Mouse (Mus musculus): Measurements from ENCODE around the gene Dlx1.

Gene Dlx1

DNA sequence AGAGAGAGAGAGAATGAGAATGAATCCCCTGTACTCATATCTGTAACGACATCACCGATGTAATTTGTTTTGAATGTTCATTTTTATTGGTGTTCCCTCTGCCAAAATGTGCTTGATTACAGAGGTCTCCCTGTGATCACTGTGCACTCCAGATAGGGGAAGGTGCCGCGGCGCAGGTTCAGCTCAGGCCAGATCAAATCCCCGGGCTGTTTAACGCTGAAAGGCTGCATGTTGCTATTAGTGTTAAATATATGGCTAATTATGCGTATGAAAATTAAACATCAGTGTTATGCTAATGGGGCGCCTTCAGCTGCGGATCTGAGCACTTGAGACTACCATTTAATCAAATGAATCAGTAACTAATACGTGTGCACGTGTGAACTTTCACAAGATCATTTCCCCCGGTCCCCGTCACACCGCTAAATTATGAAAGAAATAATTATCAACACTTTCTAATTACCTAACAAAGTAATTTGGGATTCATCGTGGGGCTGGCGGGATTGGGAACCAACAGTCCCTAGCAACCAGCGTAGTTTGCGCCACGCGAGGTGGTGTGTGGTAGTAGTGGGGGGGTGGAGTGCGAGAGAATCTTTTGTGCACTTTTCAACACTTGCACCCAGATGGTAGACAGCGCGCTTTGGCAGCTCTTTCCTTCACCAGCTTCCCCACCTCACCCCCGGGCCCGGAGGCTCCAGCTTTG lies at the start of gene Dlx1:
TSS of gene Dlx1 (plus strand) at position 100 of the 700 bp plus-strand sequence.
- ChIA-PET CTCF (interaction anchor here in 2 of 4 experiments (1.2 to 1.5 kb wide), 3 partner anchors 14 to 310 kb away, joined by 3 to 4 read pairs (median 3); no protein-coding TSS in a partner anchor), POLR2A (interaction anchor here (0.5 to 4.1 kb wide), 15 partner anchors 11 to 345 kb away, joined by 3 to 58 read pairs (median 4); partner anchors contain the start of genes Metap1d (in 2 of the 4), Dlx2 (in 1 of the 4) and Pdk1 (in 1 of the 4))

DNA sequence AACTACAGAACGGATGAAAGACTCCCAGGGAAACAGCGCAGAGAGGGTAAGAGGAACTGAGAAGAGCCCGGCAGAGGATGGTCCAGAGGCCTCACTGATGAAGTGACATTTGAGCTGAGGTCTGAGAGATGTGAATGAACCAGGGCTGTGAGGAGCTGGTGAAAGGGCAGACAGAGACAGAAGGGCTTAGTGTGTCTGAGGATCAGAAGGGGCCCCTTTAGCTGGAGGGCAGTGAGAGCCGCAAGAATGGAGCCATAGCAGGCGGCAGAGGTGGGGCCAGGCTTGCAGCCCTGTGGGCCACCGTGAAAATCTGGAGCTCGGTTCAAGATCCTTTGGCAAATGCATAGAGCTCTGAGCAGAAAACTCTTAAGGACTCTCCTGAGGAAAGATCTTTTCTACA lies 48.0 kb upstream of the Dlx1 start:
- POLR2A ChIA-PET = interaction anchor here in 3 of 4 experiments (0.6 to 1.5 kb wide), 6 partner anchors 9 to 123 kb away, joined by 3 to 5 read pairs (median 4); partner anchors contain the start of gene Metap1d (in 1 of the 3)
- CTCF ChIA-PET = interaction anchor here in 2 of 4 experiments (0.6 to 0.7 kb wide), 3 partner anchors 25 to 840 kb away, joined by 3 to 4 read pairs (median 4); no protein-coding TSS in a partner anchor

DNA sequence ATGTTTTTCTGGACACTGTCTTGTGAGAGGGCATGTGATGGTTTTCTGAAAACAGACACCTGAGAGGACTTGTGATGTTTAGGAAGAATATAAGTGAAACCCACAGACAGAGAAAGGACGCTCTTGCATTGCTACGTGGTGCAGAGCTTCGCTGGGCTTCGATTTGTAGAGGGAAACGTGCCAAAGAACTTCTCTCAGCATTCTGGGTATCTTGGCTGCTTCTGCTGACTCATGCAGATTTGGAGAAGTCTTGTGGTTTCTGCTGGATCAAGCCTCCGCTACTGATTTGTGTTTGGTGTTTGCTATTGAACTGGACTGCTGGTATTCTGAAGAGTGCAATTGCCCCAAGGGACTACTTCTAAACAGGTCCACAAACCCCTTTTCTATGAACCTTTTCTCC lies 46.1 kb upstream of the Dlx1 start:
- POLR2A ChIA-PET = no interaction called here
- CTCF ChIA-PET = no interaction called here

DNA sequence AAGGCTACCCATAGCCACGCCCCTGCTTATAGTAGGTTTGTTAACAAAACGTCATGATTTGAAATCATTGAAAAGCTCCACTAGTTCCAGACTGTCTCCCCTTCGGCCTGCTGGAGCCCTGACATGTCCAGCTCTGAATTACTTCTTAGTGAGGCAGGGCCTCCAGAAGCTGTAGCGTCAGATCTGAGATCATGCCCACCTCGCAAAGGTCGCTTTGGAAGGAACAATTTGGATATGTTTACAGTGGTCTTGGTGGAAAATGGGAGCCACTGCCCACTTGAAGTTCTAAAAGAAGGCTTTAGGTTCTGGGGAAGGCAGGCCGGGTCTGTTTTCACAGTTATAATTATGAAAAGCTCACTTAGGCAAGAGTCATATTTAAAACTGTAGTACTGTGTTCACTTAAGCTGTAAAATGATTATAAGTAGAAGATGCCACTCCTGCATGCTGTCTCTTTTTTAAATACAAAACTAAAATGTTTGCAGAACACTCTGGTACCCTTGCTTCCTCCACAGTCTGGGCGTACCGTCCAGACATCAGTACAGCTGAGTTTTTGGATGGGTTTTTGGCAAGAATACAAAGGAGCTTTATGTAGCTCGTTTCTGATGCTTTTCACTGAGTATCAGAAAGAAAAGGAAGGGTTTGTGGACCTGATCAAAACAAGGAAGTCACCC lies 44.7 kb upstream of the Dlx1 start:
- ChIA-PET POLR2A (interaction anchor here in 2 of 4 experiments (1.0 to 1.2 kb wide), 3 partner anchors 10 to 49 kb away, joined by 3 read pairs; no protein-coding TSS in a partner anchor), CTCF (no interaction called here)

DNA sequence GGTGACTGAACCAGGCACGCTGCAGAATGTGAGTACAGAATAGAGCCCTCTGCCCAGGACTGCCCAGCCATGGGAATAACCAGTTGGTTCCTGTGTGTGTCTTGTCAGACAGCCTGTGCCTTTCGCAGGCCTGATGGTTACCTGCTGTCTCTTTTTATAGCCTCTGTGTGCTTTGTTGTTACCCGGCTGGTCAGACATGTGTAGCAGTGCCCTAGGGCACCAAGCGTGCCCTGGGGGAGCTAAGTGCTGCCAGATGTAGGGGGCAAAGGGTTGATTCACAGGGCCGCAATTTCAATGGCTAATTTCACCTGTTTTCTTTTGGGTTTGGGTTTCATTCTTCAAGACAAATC lies 44.2 kb upstream of the Dlx1 start:
- ChIA-PET POLR2A (interaction anchor here in 2 of 4 experiments (0.8 to 1.2 kb wide), 5 partner anchors 10 to 49 kb away, joined by 3 to 4 read pairs (median 3); no protein-coding TSS in a partner anchor), CTCF (no interaction called here)

DNA sequence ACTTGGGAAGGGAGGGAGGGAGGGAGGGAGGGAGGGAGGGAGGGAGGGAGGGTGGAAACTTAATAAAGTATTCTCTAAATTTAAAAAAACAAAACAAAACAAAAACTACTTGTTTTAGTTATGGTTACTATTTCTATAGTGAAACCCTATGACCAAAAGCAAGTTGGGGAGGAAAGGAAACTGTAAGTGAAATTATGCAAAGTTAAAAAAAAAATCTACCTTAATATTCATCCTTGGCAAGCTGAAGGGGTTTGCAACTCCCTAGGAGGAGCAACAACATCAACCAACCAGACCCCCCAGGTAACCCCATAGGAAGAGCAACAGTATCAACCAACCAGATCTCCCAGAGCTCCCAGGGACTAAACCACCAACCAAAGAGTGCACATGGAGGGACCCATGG lies 36.6 kb upstream of the Dlx1 start:
- CTCF ChIA-PET = interaction anchor here in 1 of 4 experiments (0.7 kb wide), 1 partner anchor 36 kb away, joined by 6 read pairs; no protein-coding TSS in a partner anchor
- POLR2A ChIA-PET = interaction anchor here in 1 of 4 experiments (2.2 kb wide), 1 partner anchor 8 kb away, joined by 10 read pairs; no protein-coding TSS in a partner anchor

DNA sequence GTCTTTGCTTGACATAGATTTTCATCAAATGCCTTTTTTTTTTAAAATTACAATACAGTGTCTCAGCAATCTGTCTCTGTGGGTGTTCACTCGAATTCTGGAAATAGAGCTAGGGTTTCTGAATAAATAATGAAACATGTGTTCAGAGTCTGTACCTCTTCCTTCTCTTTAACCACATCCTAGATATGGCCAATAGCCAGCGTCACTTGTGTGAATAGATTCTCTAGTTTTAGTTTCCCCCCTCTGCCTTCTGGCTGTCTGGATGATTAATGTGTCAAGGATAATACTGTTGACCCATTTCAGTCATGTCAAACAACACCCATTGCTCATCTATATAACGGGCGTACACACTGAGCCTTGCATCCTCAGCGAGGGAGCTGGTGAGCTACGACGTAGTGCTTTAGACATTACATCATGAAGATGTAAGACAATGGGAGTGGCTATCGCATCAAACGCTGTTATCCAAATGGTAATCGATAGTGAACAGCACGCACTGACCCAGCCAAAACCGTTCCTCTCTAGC lies 34.7 kb upstream of the Dlx1 start:
- ChIA-PET CTCF (interaction anchor here in 2 of 4 experiments (0.6 to 0.7 kb wide), 3 partner anchors 15 to 101 kb away, joined by 3 to 4 read pairs (median 3); no protein-coding TSS in a partner anchor), POLR2A (interaction anchor here in 2 of 4 experiments (1.0 to 1.6 kb wide), 4 partner anchors 10 to 144 kb away, joined by 3 read pairs; no protein-coding TSS in a partner anchor)

DNA sequence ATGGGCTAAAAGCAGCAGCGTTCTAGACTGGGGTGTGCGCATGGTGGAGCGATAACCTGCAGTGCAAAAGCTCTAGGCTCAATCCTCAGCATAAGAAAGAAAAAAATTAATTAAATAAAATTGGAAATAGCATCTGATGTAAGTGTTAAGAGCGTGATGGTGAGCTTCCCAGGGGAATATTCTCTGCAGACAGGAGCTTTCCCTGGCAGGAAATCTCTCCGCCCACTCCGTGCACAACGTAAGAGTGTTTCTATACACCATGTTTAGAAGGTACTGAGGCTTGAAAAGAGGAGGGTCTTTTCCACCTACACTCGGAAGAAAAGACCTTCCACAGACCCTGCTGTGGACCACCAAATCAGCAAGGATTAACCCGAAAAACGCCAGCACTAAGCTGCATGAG lies 33.4 kb upstream of the Dlx1 start:
- ChIA-PET POLR2A (interaction anchor here in 1 of 4 experiments (0.7 to 1.6 kb wide), 7 partner anchors 10 to 57 kb away, joined by 3 to 4 read pairs (median 3); partner anchors contain the start of gene Metap1d), CTCF (interaction anchor here in 1 of 4 experiments (0.6 kb wide), 1 partner anchor 778 kb away, joined by 3 read pairs; no protein-coding TSS in a partner anchor)

DNA sequence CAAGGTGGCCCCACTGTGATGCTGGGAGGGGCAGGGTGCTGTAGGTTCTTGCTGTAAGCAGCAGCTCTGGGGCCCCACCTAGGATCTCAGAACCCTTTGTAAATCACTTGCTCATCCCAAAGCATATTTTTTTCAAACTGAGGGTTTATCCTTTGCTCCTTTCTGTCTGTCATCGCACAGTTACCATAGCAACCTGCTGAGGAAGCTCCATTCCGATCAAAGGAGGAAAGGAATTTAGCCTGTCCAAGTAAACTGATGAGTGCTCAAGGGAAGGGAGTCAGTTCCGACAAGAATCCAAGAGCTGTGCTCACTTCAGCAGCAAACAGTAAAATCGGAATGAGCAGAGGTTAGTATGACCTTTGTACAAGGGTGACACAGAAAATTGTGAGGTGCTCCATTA lies 32.9 kb upstream of the Dlx1 start:
- CTCF ChIA-PET = interaction anchor here in 1 of 4 experiments (0.6 kb wide), 1 partner anchor 778 kb away, joined by 3 read pairs; no protein-coding TSS in a partner anchor
- POLR2A ChIA-PET = interaction anchor here in 1 of 4 experiments (1.1 to 1.6 kb wide), 7 partner anchors 10 to 409 kb away, joined by 3 to 4 read pairs (median 3); partner anchors contain the start of gene Metap1d

DNA sequence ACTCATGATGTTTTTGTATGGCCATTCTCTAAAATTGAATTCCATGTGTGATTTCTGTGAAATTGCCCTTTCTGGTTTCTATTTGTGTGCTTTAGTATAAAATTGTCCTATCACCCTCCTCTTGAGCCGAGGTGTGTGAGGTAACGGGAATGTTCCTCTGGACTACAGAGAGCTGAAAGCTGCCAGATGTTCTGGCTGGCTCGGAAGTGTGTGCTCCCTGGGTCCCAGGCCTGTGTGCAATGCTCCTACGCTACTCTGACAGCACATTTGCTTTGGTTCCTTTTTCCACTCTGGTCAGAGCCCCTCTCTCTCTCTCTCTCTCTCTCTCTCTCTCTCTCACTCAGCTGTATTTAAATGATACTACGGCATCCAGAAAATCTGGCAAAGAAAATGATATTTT lies 30.7 kb upstream of the Dlx1 start:
- ChIA-PET POLR2A (interaction anchor here in 1 of 4 experiments (1.2 to 1.8 kb wide), 3 partner anchors 11 to 48 kb away, joined by 3 to 5 read pairs (median 3); partner anchors contain the start of gene Metap1d), CTCF (interaction anchor here in 1 of 4 experiments (0.7 kb wide), 1 partner anchor 20 kb away, joined by 3 read pairs; no protein-coding TSS in a partner anchor)

DNA sequence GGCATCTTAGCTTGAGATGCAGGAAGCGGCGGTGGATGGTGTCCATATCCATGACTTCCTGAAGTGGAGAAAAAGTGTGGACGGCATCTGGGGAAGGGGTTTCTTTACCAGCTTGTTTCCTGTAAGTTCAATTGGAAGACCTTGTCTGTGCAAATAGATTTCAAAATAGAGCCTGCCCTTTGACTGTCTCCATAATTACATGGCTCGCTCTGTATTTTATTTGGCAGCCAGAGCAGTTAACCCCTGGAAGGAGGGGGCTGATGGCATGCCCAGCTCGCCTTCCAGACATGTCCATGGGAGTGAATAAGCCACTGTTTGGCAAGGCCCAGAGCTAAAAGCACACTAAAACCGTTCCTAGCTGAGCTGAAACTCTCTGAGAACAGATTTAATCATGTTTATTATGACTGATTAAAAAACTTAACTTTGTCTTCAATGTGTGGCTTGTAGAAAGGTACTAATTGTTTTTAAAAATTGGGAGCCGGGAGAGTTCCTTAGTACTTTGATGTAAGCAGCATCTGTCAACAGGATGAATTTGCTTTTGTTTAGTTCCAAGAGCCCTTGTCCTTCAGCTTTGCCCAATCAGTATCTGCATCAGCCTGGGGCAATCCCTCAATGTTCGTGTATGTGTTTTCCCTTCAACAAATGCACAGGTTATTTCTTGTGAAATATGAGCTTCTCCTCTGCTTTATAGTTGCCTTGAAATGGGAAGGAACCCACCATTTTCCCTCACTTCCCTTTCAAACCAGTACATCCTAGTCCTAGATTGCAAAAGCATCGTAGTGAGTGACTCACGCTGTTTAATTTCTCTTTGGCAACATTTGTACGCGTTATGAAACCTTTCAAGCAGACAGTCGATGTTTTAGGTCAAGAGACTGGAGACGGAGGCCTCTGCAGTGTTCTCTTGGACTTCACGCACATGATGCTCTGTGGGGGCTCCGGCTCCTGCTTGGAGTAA lies 28.4 kb upstream of the Dlx1 start:
- ChIA-PET POLR2A (interaction anchor here in 3 of 4 experiments (0.6 to 2.4 kb wide), 19 partner anchors 8 to 675 kb away, joined by 3 to 10 read pairs (median 5); partner anchors contain the start of genes Metap1d (in 2 of the 3) and Itga6 (in 1 of the 3)), CTCF (interaction anchor here in 2 of 4 experiments (0.6 to 1.1 kb wide), 2 partner anchors 22 to 37 kb away, joined by 3 read pairs; no protein-coding TSS in a partner anchor)

DNA sequence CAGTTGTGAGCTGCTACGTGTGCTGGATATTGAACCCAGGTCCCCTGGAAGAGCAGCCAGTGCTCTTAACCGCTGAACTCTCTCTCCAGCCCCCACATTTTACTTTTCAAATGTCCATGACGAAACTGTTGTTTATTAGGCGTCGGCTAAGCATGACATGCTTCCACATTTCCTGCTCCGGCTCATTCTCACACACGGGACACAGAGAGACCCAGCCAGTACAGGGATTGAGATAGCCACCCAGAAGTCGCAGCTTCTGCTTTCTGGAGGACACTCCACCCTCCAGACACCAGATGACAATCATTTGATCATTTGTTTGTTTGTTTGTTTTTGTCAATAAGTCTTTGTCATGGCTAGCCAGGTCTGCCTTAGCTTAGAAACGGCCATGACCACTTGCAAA lies 23.1 kb upstream of the Dlx1 start:
- POLR2A ChIA-PET = interaction anchor here in 1 of 4 experiments (1.2 to 1.5 kb wide), 3 partner anchors 10 to 53 kb away, joined by 3 read pairs; no protein-coding TSS in a partner anchor
- CTCF ChIA-PET = no interaction called here

DNA sequence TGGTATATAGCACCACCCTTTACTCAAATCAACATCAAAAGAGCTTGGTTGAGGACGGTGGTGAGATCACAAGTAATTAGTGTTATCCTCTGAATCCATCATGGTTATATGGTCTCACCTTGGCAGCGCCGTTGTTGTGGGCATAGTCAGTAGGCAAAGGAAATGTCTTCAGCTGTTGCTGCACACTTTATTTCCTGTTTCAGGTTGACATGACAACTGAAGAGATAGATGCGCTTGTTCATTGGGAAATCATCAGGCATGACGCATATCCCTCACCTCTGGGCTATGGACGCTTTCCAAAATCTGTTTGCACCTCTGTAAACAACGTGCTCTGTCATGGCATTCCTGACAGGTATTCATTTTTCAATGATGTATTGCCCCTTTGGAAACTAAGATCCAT lies 16.7 kb upstream of the Dlx1 start:
- CTCF ChIA-PET = no interaction called here
- POLR2A ChIA-PET = interaction anchor here in 1 of 4 experiments (1.7 kb wide), 1 partner anchor 58 kb away, joined by 5 read pairs; the partner anchor contains the start of gene Metap1d

DNA sequence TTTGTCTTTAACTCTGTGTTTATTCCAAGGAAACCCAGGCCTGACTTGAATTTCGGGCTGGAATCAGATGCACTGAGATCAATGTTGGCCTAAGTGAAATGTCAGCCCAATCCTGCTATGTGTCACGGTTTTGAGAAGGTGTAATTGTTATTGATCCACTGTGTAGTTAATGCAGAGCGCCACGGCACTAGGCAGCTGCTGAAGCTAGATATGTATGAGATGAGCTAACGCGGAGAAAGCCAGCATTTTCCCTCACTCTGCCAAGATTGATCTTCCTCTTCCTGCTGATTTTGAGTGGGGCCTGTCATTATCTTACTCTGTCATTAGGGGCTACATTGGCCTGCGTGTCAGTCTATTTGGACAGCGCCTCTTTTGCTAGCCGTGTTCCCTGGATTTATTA lies 15.6 kb upstream of the Dlx1 start:
- POLR2A ChIA-PET = interaction anchor here in 1 of 4 experiments (0.7 to 1.7 kb wide), 4 partner anchors 55 to 584 kb away, joined by 3 to 5 read pairs (median 4); partner anchors contain the start of gene Metap1d

DNA sequence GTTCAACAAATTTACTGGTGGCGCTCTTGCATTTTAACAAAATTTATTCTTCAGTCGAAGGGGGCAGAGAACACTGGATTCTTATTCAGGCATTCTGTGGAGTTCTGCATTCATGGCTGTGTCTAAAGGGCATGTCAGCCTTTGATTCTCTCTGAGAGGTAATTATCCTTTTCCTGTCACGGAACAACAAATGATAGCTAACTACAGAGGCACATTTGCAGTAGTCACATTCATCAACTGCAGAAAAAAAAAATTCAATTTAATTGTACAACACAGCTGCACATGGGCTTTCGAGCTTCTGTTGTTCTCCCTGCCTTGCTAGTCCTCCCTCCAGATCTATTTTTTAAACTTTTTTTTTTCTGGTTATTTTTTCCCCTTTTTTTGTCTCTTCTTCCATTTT lies 10.9 kb upstream of the Dlx1 start:
- ChIA-PET POLR2A (interaction anchor here in 2 of 4 experiments (1.0 to 1.1 kb wide), 4 partner anchors 10 to 22 kb away, joined by 3 to 4 read pairs (median 4); partner anchors contain the start of gene Dlx1 (in 1 of the 2)), CTCF (interaction anchor here in 1 of 4 experiments (0.6 kb wide), 1 partner anchor 336 kb away, joined by 3 read pairs; no protein-coding TSS in a partner anchor)

More for the DNA sequence above, 15.6 kb upstream of the Dlx1 start:
- CTCF ChIA-PET = interaction anchor here in 2 of 4 experiments (0.5 to 0.6 kb wide), 3 partner anchors 16 to 453 kb away, joined by 3 to 4 read pairs (median 3); no protein-coding TSS in a partner anchor

DNA sequence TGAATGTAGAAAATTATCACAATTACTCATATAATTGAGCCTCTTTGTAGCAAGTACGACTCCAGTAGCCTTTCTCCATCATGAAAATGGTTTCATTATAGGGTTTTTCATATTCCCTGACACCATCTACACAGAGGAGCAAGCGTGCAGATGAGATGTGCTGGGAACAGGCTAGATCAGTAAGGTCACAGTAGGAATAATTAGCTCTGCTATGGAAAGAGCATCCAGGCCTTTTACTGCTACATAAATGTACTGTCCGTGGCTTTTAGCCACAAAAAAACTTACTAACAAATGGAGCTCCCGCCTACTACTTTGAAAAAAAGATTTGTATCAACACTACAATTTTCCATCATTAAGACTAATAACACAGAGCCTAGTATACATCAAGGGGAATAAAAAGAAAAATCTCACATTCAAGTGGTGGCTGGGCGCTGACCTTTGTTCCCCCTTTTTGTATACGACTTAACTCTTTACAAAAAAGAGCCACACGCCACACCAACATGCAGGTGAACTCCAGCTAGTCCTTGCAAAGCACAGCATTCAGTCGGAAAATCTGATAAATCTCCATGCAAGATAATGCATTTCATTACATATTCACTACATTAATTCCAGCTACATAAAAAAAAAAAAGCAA lies 10.3 kb upstream of the Dlx1 start:
- ChIA-PET CTCF (interaction anchor here in 1 of 4 experiments (0.5 kb wide), 1 partner anchor 376 kb away, joined by 4 read pairs; no protein-coding TSS in a partner anchor), POLR2A (interaction anchor here in 2 of 4 experiments (0.6 to 1.1 kb wide), 6 partner anchors 10 to 138 kb away, joined by 3 to 4 read pairs (median 3); partner anchors contain the start of gene Dlx1 (in 1 of the 2))
